Mouse (Mus musculus) CH12F3 (cell line): ENCODE results near the gene Ak8.

Experiments
- in situ Hi-C: fragments of 300-500 bp; cut with MboI; formaldehyde crosslinking; loops from 2 replicates; pipeline ENCODE4 v1.14.3; 2020; ENCODE audit warnings: low sequenced_read_pairs

Ak8 gene

GRCm38 (mm10) chr2:28730676-28731075, 30.7 kb downstream of the Ak8 start:
- in situ Hi-C loops: no loop called here

DNA sequence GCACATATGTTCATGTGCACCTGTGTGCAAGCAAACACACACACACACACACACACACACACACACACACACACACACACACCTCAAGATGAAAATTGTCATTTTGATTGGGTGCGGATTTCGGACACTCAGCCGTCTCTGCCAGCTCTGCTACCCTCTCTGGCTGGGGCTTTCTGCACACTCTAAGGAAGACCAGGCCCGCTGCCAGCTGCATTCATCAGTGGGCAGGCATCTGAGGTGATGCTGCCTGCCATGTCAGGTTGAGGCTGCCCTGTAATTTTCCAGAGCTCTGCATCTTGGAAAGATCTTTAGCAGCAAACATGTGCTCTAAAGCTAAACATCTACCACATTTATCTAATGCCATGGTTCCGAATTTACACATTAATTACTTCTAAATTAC, 37.1 kb downstream of the Ak8 start:
- in situ Hi-C loops: no loop called here

- in situ Hi-C loops: no loop called here
Measured at GRCm38 (mm10) chr2:28740159-28740558, 40.2 kb downstream of the Ak8 start.

DNA sequence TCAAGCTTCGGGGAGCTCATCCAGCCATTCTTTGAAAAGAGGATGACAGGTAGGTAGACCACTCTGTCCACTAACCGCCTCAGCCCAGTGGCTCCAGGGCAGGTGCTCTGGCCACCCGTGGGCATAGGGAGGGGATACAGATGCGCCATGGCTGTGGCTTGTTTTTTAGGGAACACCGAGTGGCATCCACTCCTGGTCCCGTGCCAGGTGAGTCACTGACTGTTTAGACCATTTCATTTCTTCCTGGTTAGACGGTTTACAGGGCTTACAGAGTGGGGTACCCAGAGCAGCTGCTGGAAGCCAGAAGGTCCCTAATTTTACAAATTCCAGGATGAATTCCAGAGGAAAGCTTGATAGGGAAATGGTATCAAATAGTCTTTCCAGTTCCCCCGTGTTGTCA, 42.7 kb downstream of the Ak8 start:
- in situ Hi-C loops: no loop called here

DNA sequence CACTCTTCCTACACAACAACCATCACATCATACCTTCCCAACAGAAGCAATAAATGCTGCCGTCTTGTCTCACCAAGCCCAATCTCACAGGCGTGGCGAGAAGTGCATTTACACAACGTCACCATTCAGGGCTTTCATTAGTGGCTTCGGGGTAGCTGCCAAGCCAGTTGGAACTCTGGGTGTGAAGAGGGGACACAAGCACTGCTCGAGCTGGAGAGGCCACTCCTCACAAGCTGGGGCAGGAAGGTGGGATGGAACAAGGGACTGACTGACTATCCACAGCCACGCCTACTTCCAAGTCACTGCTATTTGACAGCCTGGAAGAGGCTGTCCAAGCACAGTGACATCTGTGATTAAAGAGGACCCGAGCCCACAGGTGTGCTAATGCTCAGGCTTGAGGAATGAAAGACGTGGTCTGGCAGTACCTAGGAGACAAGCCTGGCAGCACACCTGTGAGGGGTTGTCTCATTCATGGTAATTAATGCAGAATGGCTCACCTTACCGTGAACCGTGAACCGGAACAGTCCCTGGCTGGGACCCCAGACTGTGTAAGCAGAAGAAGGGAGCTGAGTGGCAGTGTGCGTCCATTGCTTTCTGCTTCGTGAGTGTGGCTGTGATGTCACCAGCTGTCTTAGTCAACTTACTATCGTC, 46.8 kb downstream of the Ak8 start:
- in situ Hi-C loops: no loop called here

- in situ Hi-C loops: no loop called here
Measured at GRCm38 (mm10) chr2:28747705-28748104, 47.7 kb downstream of the Ak8 start.

DNA sequence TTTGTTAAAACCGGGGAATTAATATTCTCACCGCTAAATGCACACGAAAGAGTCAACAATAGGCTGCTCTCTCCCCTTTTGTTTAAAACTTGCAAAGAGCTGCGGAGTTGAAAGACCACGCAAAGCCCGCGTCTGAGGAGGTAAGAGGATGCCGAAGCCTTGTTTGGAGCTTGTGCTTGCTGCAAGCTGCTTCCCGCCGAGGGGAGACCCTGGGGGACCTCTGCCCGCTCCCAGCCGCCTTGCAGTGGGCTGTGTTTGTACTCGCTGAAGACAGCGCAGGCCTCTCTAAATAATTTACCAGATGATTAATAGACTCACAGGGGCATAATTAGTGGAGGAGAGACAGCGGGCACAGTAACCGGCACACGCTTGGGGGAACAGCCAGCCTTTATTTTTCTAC, 51.2 kb downstream of the Ak8 start:
- in situ Hi-C loops: loop anchor here (10.0 kb wide), 1 partner anchor 294 kb away; no protein-coding TSS in a partner anchor

GRCm38 (mm10) chr2:28751658-28752057, 51.7 kb downstream of the Ak8 start:
- in situ Hi-C loops: loop anchor here (10.0 kb wide), 1 partner anchor 293 kb away; no protein-coding TSS in a partner anchor

DNA sequence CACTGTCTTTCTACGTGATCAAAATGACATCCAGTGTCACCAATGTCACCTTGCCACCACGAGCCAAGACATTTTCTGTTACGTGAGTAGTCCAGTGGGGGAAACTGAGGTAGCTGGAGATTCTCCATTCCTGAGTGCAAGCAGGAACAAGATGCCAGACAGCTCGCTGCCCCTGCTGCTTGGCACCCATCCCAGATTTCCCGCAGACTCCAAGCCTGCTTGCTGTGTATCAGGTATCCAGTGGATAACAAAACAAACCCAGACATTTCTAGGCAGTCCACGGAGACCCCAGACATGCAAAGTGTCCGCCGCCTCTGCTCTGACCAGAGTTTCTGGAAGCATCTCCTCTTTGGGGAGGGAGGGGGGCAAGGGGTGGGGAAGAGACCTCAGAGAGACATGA, 52.4 kb downstream of the Ak8 start:
- in situ Hi-C loops: loop anchor here (10.0 kb wide), 1 partner anchor 292 kb away; no protein-coding TSS in a partner anchor

- in situ Hi-C loops: loop anchor here (10.0 kb wide), 1 partner anchor 289 kb away; no protein-coding TSS in a partner anchor
Measured at GRCm38 (mm10) chr2:28755451-28755850, 55.5 kb downstream of the Ak8 start.

DNA sequence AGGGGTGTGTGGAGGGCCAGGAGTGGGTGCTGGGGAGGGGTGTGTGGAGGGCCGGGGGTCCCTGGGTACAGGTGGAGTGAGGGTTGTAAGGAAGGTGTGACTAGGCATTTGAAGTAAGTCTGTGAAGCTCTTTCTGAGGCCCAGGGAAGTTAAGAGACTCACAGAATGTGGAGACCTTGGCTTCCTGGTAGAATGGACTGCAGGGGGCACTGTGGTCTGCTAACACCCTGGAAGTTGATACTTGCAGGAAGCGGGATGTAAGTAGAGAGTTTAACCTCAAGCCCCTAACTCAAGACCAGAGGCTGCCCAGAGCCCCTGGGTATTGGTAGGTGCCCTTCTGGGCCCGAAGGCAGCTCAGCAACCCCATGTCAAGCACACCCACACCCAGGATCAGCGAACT, 56.2 kb downstream of the Ak8 start:
- in situ Hi-C loops: loop anchor here (10.0 kb wide), 1 partner anchor 289 kb away; no protein-coding TSS in a partner anchor

GRCm38 (mm10) chr2:28759441-28759840, 59.5 kb downstream of the Ak8 start:
- in situ Hi-C loops: loop anchor here (10.0 kb wide), 1 partner anchor 285 kb away; no protein-coding TSS in a partner anchor

- in situ Hi-C loops: no loop called here
Measured at GRCm38 (mm10) chr2:28766590-28766989, 66.6 kb downstream of the Ak8 start.

GRCm38 (mm10) chr2:28767041-28767440, 67.1 kb downstream of the Ak8 start:
- in situ Hi-C loops: no loop called here

DNA sequence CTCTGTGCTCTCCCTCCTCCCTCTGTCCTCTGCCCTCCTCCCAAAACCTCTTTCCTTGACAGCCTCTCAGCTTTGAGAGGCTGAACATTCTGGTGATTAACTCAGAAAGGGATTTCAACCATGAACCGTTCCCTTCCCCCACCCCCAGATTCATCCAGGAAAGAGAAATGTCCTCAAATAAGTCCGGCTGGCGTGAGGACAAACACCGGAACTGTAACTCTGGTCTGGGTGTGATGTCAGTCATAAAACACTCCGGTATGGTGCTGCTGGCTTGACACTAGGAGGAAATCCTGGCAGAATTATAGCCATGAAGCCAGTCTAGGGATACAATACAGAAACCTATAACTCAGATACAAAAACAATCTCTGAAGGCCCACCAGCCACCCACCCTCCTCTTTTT, 70.7 kb downstream of the Ak8 start:
- in situ Hi-C loops: no loop called here

DNA sequence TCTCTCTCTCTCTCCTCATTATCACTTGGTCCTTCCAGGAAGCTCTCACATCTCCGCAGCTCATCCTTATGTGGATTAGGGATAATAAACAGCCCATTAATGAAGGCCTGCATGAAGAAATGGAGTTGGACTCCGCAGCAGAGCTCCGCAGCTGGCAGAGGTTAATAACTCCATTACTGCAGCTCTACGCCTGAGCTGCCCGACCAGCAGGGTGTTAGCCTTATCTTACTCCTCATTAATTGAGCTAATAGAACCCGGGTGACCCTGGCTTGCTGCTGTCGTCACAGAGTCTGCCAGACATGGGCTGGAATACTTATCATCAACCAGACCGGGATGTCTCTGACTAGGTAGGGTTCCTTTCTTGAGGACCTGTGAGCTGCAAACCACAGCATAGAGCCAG, 74.1 kb downstream of the Ak8 start:
- in situ Hi-C loops: no loop called here

DNA sequence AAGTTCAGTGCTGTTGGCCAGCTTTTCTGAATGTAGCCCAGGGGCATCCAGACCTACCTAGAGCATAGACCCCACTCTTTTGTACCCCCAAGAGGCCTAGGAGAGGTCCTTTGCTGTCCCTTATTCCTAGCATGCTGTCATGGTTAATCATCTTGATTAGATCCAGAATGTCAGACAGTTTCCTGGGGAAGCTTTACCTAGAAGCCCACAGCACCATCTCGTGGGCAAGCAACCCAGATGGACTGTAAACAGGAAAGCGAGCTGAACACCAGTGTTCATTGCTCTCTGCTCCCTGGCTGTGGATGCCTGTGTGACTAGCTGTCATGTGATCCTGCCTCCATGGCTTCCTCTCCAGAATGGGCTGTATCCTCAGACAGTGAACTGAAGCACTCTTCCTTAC, 76.8 kb downstream of the Ak8 start:
- in situ Hi-C loops: no loop called here

DNA sequence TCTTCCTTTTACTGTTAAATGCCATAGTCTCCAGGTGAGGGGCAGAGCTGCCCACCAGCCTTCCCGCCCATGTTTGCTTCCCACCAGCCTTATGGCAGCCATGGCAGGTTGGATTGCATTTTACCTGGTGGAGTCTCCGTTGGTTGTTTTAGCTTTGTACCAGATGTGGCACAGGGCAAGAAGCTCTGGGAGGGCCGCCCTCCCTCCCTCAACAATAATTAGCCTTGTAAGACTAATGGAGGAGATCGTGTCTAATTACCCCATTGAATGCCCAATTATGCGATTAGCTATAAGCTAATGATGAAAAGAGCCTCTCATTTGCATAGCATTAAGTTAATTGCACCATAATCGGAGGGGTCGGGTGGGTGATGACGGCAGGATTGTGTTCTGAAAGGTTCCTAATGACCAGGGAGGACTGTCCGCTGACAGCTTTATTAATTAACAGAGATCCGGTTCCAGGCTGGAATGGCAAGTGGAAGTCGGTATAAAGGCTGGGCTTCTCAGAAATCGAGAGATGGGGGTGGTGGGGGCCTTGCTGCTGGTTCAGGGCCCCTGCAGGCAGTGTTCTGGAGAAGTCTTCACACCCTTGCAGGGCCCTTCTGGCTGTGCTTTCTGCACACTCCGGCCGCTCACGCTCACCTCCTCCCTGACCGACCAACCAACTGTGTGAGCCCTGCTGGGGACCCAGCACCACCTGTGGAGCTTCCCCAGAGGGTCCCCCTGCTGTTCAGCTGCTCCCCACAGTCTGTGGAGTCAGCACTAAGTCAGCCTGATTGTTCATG, 80.2 kb downstream of the Ak8 start:
- in situ Hi-C loops: no loop called here

DNA sequence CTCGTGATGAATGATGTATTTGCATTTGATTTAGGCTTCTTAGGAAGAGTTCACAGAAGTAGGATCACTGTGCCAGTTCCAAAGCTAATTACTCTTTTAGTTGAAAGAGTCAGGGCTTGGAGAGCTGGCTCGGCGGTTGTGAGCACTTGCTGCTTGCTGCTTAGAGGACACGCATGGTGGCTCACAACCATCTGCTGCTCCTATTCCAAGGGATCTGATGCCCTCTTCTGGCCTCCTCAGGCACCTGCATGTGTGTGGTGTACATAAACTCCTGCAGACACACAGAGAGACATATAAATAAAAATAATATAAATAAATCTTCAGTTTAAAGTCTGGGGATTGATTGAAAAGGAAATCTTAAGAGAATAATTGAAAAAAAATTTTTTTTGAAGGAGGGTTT, 81.3 kb downstream of the Ak8 start:
- in situ Hi-C loops: no loop called here

GRCm38 (mm10) chr2:28786355-28787066, 86.5 kb downstream of the Ak8 start:
- in situ Hi-C loops: no loop called here

DNA sequence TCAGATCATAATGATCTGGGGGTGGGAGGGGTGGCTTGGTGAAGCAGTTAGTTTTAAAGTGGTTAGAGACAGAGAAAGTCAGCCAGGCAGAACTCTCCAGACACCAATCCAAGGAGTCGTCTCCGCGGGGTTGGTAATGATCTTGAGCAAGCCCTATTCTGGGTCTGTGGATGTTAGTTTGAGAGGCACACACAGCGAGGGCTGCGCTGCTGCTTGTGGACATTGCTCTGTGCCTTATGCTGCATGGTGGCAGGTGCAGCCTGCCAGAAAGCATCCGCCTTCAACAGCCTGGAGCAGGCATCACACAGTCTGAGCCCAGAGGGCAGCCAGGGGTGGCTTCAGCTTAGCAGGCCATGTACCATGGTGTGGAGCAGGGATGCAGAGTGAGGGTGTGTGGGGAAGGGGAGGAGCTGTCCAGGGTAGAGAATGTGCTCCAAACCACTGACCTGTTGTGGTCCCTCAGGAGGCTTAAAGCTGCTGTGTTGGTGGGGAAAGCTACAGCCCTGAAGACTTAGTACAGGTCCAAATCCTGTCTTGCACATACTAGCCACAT, 87.2 kb downstream of the Ak8 start:
- in situ Hi-C loops: no loop called here
